Mouse (Mus musculus) forebrain, embryonic 16.5 days (tissue): ENCODE results near the gene Nrp2. TPM values are rescaled to one million over a fixed set of nuclear protein-coding genes. Genes with fewer than 3 reads are reported as not detected.

ENCODE experiments used
- ATAC-seq: fragments of 200-750 bp; cut with Nextera tagmentation; 2 replicates; pipeline ENCODE4 v1.8.0; 2017; ENCODE audit warnings: mild to moderate bottlenecking, moderate library complexity
- H3K27ac ChIP-seq: fragments of 300-500 bp; sonication (generic); 2 replicates; pipeline ENCODE4 v1.5.1; 2014; ENCODE audit warnings: low read length, control low read depth
- H3K27me3 ChIP-seq: fragments of 300-500 bp; sonication (generic); replicated peaks from 2 replicates; pipeline ENCODE4 v1.6.1; 2014; ENCODE audit warnings: low read length; ENCODE audit not compliant: control insufficient read depth, insufficient read depth
- H3K36me3 ChIP-seq: fragments of 300-500 bp; sonication (generic); 2 replicates; pipeline ENCODE4 v1.6.1; 2014; ENCODE audit not compliant: control insufficient read depth, insufficient read depth
- H3K4me1 ChIP-seq: fragments of 300-500 bp; sonication (generic); replicated peaks from 2 replicates; pipeline ENCODE4 v1.6.1; 2014; ENCODE audit warnings: low read length; ENCODE audit not compliant: control insufficient read depth, insufficient read depth
- H3K4me2 ChIP-seq: fragments of 300-500 bp; sonication (generic); 2 replicates; pipeline ENCODE4 v1.6.1; 2014; ENCODE audit warnings: mild to moderate bottlenecking, low read length, control low read depth
- H3K4me3 ChIP-seq: fragments of 300-500 bp; sonication (generic); replicated peaks from 2 replicates; pipeline ENCODE4 v1.5.1; 2014; ENCODE audit warnings: mild to moderate bottlenecking, low read length, control low read depth
- H3K9ac ChIP-seq: fragments of 300-500 bp; sonication (generic); replicated peaks from 2 replicates; pipeline ENCODE4 v1.6.1; 2014; ENCODE audit warnings: low read depth, low read length, control low read depth
- H3K9me3 ChIP-seq: fragments of 300-500 bp; sonication (generic); 2 replicates; pipeline ENCODE4 v1.6.1; 2016; ENCODE audit warnings: low read length; ENCODE audit not compliant: control insufficient read depth
- WGBS: fragments of 180-500 bp; shearing (Covaris S2); extraction: QIAGEN DNeasy Blood & Tissue Kit; methylation state at CpG from one replicate; pipeline ENCODE4 v1.1.7; 2014; 5-methylcytosine and 5-hydroxymethylcytosine counted together
- polyA plus RNA-seq: library from polyadenylated mRNA; unstranded; fragments of >200 nt; fragmentation: Nextera tagmentation; extraction: Ambion mirVana; gene quantifications from 2 replicates; pipeline ENCODE4 v1.2.1, GENCODE M21; 2015

Nrp2 gene
- polyA plus RNA-seq, 1 experiment from 2014 or later: 43.9 TPM

DNA sequence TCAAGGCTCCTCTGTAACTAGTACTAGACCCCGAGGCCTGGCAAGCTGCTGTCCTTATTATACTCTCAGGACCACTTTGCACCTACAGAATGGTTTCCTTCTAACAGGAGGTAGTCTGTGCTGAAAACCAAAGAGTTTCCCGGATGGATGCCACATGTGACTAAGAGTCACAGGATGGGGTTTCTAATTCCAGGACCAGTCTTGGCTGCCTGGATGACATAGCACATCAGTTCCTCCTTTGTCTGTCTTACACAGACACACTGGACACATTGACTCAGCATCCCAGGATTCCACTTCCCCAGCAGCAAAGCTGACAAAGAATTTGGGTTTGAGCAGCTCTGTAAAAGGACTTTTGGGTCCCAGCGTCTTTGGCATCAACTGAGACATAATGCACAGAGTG lies 17.1 kb downstream of the Nrp2 start:
- Histone ChIP-seq H3K9me3 (no peaks in the 10 kb centered on the region), H3K27me3 (no peaks in the 10 kb centered on the region), H3K36me3 (no peaks in the 10 kb centered on the region), H3K27ac (no peak overlapping the region), H3K4me2 (no peak overlapping the region), H3K4me3 (no peak overlapping the region), H3K9ac (no peak overlapping the region), H3K4me1 (peaks cover 23% of the 10 kb centered on the region)
- WGBS: 69% methylated on average over 3 of the region's 3 CpGs
- ATAC-seq: no peak

DNA sequence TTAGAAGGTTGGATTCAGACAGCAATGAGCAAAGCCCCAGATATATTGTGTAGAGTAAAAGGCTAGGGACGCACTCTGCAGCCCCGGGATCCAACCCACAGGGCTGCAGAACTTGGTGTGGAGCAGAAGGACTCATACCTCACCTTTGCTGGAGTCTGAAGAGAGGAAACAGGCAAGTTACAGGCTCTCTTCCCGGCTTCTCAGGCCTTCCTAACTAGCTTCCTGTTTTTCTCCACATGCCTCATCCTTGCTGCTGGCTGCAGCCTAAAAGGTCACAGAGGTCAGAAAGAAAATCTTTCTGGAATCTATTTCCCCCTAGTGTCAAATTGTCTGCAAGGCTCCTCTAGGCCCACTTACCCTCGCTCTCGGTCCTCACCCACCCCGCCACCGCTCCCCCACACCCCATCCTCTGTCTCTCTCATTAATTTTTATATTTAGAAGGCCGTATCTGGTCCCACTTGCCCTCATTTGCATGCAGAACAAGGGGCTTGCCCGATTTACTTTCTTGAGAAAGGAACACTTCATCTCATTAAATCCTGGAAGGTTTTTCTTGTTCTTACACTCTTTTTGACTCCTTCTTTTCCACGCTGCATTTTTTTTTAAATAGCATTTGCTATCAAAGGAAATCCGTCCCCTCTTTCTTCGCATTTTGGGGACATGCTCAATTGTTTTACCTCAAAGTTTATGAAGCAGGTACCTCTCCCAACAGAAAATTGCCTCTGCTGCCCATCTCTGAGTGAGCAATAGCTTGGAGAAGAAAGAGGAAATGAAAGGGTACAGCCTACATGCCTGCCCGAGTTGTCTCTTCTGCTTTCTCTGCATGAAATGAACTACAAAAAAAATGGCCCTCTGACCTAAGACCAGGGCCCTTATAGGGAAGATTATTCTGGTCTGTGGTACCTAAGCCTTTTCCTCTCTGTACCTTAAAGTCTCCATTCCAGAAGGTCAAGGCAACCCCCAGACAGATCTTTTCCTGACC lies 17.9 kb downstream of the Nrp2 start:
- WGBS: 43% methylated on average over 13 of the region's 13 CpGs
- no peak overlapping the region for H3K4me3 ChIP-seq
- no peak overlapping the region for H3K27ac ChIP-seq
- no peaks in the 10 kb centered on the region for H3K36me3 ChIP-seq
- H3K9me3 ChIP-seq: no peaks in the 10 kb centered on the region
- no peaks in the 10 kb centered on the region for H3K27me3 ChIP-seq
- no peak overlapping the region for H3K9ac ChIP-seq
- H3K4me1 ChIP-seq: peaks cover 23% of the 10 kb centered on the region
- no peak overlapping the region for H3K4me2 ChIP-seq
- ATAC-seq: no peak

DNA sequence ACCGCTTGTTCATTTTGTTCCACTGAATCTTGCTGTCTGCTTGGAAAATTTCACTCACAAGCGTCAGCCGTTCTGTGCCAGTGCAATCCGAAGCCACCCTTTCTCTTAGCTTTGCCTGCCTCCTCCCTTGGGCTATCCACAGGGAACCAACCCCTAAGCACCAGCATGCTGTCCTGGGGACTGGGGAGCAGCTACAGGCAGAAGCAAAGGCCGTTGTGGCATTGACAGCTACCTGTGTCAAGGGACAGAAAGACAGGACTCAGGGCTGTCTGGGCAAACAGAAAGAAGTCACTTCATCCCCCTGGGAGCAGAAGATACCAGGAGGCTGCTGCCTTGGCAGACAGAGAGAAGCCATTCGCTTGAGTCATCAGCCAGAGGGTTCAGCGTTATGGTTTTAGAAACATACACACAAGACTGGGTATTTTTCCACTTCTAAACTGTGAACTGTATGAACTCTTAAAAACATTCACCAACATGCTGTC lies 18.7 kb downstream of the Nrp2 start:
- 81% methylated on average over 7 of the region's 7 CpGs for WGBS
- no peak for ATAC-seq

DNA sequence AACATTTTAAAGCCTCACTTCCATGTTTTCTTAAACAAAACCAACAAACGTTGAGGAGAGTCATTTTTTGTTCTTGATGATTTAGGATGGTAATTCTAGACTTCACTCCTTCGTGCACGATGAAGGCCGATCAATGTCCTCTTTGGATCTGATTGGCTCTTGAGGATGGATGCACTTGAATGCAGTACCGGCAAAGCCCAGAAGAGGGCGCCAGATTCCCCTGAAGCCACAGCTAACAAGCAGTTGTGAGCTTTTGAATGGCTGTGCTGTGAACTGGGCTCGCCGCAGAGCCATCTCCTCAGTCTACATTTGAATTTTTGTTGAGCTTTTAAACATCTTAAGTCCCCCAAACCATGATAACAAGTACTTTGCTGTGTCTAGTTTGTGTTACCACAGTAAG lies 19.4 kb downstream of the Nrp2 start:
- Histone ChIP-seq H3K27me3 (no peaks in the 10 kb centered on the region), H3K27ac (no peak overlapping the region), H3K4me2 (no peak overlapping the region), H3K9ac (no peak overlapping the region), H3K4me1 (peaks cover 13% of the 10 kb centered on the region), H3K9me3 (no peaks in the 10 kb centered on the region), H3K36me3 (no peaks in the 10 kb centered on the region), H3K4me3 (no peak overlapping the region)
- ATAC-seq: no peak
- WGBS: 65% methylated on average over 8 of the region's 8 CpGs

More for the DNA sequence above, 18.7 kb downstream of the Nrp2 start:
- no peak overlapping the region for H3K4me3 ChIP-seq
- no peak overlapping the region for H3K4me2 ChIP-seq
- peaks cover 20% of the 10 kb centered on the region for H3K4me1 ChIP-seq
- no peak overlapping the region for H3K9ac ChIP-seq
- H3K9me3 ChIP-seq: no peaks in the 10 kb centered on the region
- no peak overlapping the region for H3K27ac ChIP-seq
- H3K36me3 ChIP-seq: no peaks in the 10 kb centered on the region
- H3K27me3 ChIP-seq: no peaks in the 10 kb centered on the region

DNA sequence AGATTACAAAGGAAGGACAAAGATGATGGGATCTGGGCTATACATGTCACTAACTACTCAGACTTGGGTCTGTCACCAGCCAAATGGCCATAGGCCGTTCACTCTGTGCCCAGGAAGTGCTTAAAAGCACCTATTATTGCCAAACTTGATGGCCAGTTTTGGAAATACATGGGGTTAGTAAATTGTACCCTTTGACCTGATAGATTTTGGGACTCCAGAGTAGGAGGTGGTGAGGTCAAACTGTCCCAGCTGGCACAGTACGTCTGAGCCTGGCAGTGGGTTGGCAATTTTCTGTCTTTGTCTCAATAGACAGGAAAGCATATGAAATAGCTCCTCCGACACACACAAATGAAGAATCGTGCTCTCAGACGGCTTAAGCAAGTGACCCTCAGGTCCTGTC lies 20.8 kb downstream of the Nrp2 start:
- Histone ChIP-seq H3K9ac (no peak overlapping the region), H3K36me3 (no peaks in the 10 kb centered on the region), H3K27me3 (no peaks in the 10 kb centered on the region), H3K9me3 (no peaks in the 10 kb centered on the region), H3K27ac (no peak overlapping the region), H3K4me1 (peaks cover 5% of the 10 kb centered on the region), H3K4me2 (no peak overlapping the region), H3K4me3 (no peak overlapping the region)
- WGBS: 85% methylated on average over 5 of the region's 5 CpGs
- ATAC-seq: no peak

DNA sequence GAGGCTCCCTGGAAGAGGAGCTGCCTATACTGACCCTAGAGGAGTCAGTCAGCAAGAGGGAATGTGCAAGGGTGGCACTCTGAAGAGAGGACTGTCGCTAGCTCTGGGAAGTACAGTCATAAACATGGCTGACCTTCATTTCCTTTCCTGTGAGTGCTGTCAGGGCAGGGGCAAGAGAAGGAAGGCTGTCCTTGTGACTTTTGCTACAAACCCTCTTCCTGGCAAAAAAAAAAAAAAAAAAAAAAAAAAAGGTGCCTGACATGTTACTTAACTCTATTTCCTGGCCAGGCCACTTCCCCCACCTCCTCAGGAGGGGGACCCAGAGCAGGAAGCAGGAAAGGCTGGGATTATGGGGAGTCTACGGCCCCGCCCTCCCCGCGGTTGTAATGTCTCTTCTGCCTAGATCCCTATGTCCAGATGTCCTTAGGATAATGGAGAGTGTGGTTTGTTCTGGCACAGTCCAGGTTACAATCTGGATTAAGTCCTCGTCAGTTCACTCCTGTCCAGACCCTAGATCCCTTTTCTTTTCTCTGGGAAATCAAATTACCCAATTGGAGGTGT lies 21.5 kb downstream of the Nrp2 start:
- no peaks in the 10 kb centered on the region for H3K9me3 ChIP-seq
- 77% methylated on average over 6 of the region's 6 CpGs for WGBS
- no peak overlapping the region for H3K4me3 ChIP-seq
- no peaks in the 10 kb centered on the region for H3K36me3 ChIP-seq
- peaks cover 7% of the 10 kb centered on the region for H3K4me1 ChIP-seq
- H3K4me2 ChIP-seq: no peak overlapping the region
- no peaks in the 10 kb centered on the region for H3K27me3 ChIP-seq
- no peak for ATAC-seq
- no peak overlapping the region for H3K9ac ChIP-seq
- no peak overlapping the region for H3K27ac ChIP-seq

DNA sequence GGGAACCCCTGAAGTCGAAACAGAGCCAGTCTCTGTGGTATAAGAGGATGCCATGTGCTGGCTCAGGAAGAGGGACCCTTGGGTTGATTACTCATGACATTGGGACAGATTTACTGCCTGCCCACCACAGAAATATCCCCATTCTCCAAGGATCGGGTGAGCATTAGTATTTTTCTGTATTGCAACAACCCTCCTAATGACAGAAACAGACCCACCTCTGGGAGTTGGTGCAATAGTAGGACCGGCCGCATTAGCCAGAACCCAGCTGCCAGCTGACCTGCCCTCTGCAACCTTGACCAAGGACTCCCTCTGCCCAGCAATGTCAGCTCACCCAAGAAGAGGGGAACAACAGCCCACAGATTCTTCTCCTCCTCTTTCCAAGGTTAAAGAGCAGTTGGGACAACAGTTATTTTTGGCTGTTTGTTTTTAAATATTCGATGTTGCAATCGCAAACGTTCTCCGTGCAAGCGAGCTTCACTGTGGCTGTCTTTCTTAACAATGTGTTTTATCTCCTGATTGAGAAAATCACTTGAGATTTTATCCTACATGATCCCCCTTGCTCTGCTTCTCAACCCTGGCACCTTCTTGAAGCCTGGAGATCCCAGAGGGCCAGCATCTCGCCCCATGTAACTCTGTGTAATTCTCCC lies 22.1 kb downstream of the Nrp2 start:
- no peak for ATAC-seq
- Histone ChIP-seq H3K9me3 (no peaks in the 10 kb centered on the region), H3K27ac (no peak overlapping the region), H3K4me2 (no peak overlapping the region), H3K9ac (no peak overlapping the region), H3K27me3 (no peaks in the 10 kb centered on the region), H3K4me3 (no peak overlapping the region), H3K4me1 (peaks cover 8% of the 10 kb centered on the region), H3K36me3 (no peaks in the 10 kb centered on the region)
- 79% methylated on average over 10 of the region's 10 CpGs for WGBS

DNA sequence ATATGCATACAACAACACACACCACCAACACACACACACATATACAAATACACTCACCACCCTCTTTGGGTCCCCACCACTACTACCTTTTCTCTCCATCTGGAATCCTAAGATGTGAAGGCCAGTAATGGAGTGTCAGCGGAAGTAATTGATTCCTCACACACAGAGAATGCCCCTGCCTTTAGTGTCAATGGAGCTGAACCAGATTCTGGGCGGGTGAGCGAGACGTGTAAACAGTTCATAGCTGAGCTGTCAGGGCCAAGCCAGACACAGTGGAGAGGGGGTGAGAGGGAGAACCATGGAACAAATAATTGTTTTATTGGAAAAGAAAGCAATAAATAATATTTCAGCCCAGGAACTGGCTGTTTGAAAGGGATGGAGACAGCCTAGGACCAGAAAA lies 24.1 kb downstream of the Nrp2 start:
- ATAC-seq: no peak
- no peaks in the 10 kb centered on the region for H3K9me3 ChIP-seq
- WGBS: 48% methylated on average over 4 of the region's 4 CpGs
- peaks cover 7% of the 10 kb centered on the region for H3K4me1 ChIP-seq
- no peaks in the 10 kb centered on the region for H3K27me3 ChIP-seq
- no peak overlapping the region for H3K27ac ChIP-seq
- no peak overlapping the region for H3K9ac ChIP-seq
- H3K4me2 ChIP-seq: no peak overlapping the region
- no peaks in the 10 kb centered on the region for H3K36me3 ChIP-seq
- H3K4me3 ChIP-seq: no peak overlapping the region

DNA sequence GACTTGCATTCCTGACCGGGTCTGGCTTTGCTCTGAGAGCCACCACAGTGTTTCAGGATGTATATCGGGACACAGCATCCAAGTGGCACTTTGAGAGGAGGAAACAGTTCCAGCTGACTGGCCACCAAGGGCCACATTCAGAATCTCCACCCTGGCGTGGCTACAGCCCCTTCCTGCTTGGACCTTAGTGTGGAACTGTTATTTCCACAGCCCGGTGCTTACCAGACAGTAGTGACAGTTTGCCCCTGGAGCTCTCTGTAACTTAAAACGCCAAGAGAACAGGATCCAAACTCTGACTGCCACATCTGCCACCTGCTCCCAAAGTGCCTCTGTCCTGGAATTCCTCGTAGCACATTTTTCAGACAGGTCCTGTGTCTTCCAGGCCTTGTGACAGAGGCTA lies 25.3 kb downstream of the Nrp2 start:
- H3K9ac ChIP-seq: no peak overlapping the region
- no peaks in the 10 kb centered on the region for H3K36me3 ChIP-seq
- H3K4me2 ChIP-seq: no peak overlapping the region
- WGBS: 64% methylated on average over 6 of the region's 6 CpGs
- no peak overlapping the region for H3K27ac ChIP-seq
- no peak for ATAC-seq
- H3K4me3 ChIP-seq: no peak overlapping the region
- no peaks in the 10 kb centered on the region for H3K27me3 ChIP-seq
- no peaks in the 10 kb centered on the region for H3K9me3 ChIP-seq
- peaks cover 7% of the 10 kb centered on the region for H3K4me1 ChIP-seq
